Mouse (Mus musculus) heart, adult 2 months (tissue): ENCODE measurements around the gene Gm10719.
"Not testable (repeated sequence)": the region's sequence is repeated elsewhere in the genome, so short reads cannot be mapped to it uniquely, and the experiment has no call there.

Experiments used
- CTCF ChIP-seq: fragments of 200-600 bp; IDR thresholded peaks from 2 replicates; pipeline ENCODE4 v1.8.1; 2022; ENCODE audit warnings: antibody characterized with exemption, mild to moderate bottlenecking, moderate library complexity
- EP300 ChIP-seq: fragments of 200-500 bp; IDR thresholded peaks from 2 replicates; pipeline ENCODE4 v1.6.1; 2011; ENCODE audit warnings: low read depth, low read length, control low read depth; ENCODE audit not compliant: insufficient read depth
- POLR2A ChIP-seq: fragments of 200-500 bp; IDR thresholded peaks from 2 replicates; pipeline ENCODE4 v1.6.1; 2011; ENCODE audit warnings: mild to moderate bottlenecking, low read depth, low read length, control low read depth; ENCODE audit not compliant: insufficient read depth

DNA sequence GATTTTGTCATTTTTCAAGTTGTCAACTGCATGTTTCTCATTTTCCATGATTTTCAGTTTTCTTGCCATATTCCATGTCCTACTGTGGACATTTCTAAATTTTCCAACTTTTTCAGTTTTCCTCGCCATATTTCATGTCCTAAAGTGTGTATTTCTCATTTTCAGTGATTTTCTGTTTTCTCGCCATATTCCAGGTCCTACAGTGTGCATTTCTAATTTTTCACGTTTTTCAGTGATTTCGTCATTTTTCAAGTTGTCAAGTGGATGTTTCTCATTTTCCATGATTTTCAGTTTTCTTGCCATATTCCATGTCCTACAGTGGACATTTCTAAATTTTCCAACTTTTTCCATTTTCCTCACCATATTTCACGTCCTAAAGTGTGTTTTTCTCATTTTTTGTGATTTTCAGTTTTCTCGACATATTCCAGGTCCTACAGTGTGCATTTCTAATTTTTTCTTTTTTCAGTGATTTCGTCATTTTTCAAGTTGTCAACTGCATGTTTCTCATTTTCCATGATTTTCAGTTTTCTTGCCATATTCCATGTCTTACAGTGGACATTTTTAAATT is 5.1 kb upstream of the Gm10719 start:
- TF ChIP-seq CTCF, POLR2A, EP300: not testable (repeated sequence)
